Mouse (Mus musculus): Measurements from ENCODE around the gene Troap. TPM values are rescaled to one million over a fixed set of nuclear protein-coding genes. Genes with fewer than 3 reads are reported as not detected.

The Troap gene
- total RNA-seq (2014; fragmentation: Nextera tagmentation) (25.0 and 40.8 TPM in 2 replicates), total RNA-seq (2017) (6.6 and 37.9 TPM in 2 replicates)

- ATAC-seq (replicated peaks; ENCODE audit: low FRiP score, low TSS enrichment, poor library complexity, severe bottlenecking): peak; percentile 36; the same call in 1 of the 2 replicates
Measured at GRCm38 (mm10) chr15:99074019-99074599, at the start of gene Troap. Gene Troap, plus strand, starts transcription at chr15:99074575.

DNA sequence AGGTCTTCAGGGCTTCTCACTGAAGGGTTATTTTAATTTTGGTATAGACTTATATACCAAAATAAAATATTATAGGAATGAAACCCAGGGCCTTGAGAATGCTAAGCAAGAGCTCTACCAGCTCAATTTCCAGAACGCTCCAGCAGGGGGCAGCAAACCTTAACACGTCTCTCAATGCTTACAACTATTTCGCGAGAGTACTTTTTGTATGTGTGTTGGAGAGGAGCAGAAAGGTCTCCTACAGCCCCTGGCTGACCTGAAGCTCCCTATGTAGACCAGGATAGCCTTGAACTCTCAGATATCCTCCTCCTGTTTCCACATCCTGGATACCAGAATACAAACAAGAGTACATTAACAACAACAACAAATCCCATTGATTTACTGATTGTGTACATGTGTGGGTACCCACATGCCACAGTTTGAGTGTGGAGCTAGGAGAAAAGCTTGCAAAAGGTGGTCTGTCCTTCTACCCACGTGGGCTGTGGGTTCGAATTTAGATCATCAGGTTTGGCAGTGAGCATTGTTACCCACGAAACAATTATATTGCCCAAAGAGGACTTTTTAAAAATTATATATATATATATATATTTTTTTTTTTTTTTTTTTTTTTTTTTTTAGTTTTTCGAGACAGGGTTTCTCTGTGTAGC is 49.6 kb upstream of the Troap start:
- peak; percentile 57 for ATAC-seq (replicated peaks; ENCODE audit: low FRiP score, low TSS enrichment, poor library complexity, severe bottlenecking)

DNA sequence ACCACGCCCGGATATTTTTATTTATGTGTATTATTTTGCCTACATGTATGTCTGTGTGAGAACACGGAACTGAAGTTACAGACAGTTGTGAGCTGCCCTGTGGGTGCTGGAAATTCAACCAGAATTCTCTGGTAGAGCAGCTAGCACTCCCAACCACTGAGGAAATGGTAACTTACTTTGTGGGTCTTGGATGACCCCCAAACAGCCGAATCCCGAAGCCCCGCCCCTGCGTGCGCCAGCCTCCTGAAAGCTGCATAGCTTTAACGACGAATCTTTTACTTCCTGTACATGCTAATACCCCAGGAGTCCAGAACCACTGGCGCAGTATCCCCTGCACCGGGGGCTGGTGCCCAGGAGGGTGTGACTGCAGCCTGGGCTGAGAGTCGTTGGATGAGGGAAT is 49.0 kb upstream of the Troap start:
- ATAC-seq (replicated peaks; ENCODE audit: low FRiP score, low TSS enrichment, poor library complexity, severe bottlenecking): no peak

DNA sequence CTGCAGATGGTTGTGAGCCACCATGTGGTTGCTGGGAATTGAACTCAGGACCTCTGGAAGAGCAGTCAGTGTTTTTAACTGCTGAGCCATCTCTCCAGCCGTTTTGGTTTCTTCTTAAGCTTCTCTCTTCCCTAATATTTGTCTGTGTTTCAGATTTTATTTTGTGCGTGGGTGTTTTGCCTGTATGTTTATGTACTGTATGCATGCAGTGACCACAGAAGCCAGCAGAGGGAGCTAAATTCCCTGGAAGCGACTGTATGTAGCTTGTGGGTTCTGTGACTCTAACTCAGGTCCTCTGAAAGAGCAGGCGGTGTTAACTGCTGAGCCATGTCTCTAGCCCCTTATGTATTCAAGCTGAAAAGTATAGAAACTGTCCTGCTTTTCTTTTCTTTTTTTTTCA is 48.1 kb upstream of the Troap start:
- no peak for ATAC-seq (replicated peaks; ENCODE audit: low FRiP score, low TSS enrichment, poor library complexity, severe bottlenecking)

- ATAC-seq (replicated peaks; ENCODE audit: low FRiP score, low TSS enrichment, poor library complexity, severe bottlenecking): no peak
Measured at GRCm38 (mm10) chr15:99027116-99027515, 47.3 kb upstream of the Troap start.

GRCm38 (mm10) chr15:99028874-99029458 is 45.4 kb upstream of the Troap start:
- no peak for ATAC-seq (replicated peaks; ENCODE audit: low FRiP score, low TSS enrichment, poor library complexity, severe bottlenecking)

GRCm38 (mm10) chr15:99029619-99030584 is 44.5 kb upstream of the Troap start, which contains the start of gene Tuba1c:
Gene Tuba1c, plus strand, starts transcription at chr15:99029891.
- peak; percentile 88 for ATAC-seq (replicated peaks; ENCODE audit: low FRiP score, low TSS enrichment, poor library complexity, severe bottlenecking)

GRCm38 (mm10) chr15:99030585-99031387 is 43.6 kb upstream of the Troap start:
- peak; percentile 32 for ATAC-seq (replicated peaks; ENCODE audit: low FRiP score, low TSS enrichment, poor library complexity, severe bottlenecking)

DNA sequence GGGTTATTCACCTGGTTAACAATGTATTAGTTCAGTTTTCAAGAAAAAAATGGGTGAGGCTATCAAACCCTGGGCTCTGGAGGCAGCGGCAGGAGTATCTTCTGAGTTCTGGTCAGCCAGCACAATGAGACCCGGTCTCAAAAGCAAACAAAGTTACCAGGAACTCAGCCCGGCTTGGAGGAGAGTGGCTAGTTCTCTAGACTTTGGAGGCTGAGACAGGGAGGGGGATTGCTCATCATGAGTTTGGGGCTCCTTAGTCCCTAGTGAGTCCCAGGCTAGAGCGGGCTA is 43.0 kb upstream of the Troap start:
- no peak for ATAC-seq (replicated peaks; ENCODE audit: low FRiP score, low TSS enrichment, poor library complexity, severe bottlenecking)

DNA sequence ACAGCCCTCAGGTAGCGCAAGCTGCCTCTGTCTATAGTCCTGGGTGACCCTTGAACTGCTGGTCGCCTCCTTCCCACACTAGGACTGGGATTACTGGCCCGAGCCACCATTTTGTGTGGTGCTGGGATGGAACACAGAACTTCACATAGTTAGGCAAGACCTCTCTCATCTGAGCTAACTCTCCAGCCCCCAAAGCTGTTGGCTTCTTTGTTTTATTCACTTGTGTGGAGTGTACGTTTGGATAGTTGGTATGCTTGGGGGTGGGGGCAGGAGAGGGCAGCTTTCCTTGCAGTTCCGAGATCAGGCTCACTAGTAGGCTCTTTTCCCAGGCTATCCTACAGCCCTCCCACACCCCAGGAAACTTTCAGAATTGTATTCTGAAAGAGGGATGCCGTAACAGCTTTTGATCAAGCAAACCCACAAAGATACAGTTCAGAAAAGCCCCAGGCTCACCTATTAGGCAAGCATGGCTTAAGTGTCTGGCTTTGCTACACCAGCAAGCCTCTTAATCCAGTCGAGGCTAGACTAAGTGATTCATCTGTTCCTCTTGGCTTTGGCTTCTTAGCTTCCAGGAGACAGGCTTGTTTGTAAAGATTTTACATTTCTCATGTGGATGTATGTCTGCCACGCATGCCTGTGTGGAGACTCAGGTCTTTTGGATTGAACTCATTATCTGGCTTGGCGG is 42.2 kb upstream of the Troap start:
- no peak for ATAC-seq (replicated peaks; ENCODE audit: low FRiP score, low TSS enrichment, poor library complexity, severe bottlenecking)

- no peak for ATAC-seq (replicated peaks; ENCODE audit: low FRiP score, low TSS enrichment, poor library complexity, severe bottlenecking)
Measured at GRCm38 (mm10) chr15:99032726-99033250, 41.6 kb upstream of the Troap start.

- no peak for ATAC-seq (replicated peaks; ENCODE audit: low FRiP score, low TSS enrichment, poor library complexity, severe bottlenecking)
Measured at GRCm38 (mm10) chr15:99033498-99034270, 40.7 kb upstream of the Troap start.

- ATAC-seq (replicated peaks; ENCODE audit: low FRiP score, low TSS enrichment, poor library complexity, severe bottlenecking): no peak
Measured at GRCm38 (mm10) chr15:99035431-99035830, 38.9 kb upstream of the Troap start.

DNA sequence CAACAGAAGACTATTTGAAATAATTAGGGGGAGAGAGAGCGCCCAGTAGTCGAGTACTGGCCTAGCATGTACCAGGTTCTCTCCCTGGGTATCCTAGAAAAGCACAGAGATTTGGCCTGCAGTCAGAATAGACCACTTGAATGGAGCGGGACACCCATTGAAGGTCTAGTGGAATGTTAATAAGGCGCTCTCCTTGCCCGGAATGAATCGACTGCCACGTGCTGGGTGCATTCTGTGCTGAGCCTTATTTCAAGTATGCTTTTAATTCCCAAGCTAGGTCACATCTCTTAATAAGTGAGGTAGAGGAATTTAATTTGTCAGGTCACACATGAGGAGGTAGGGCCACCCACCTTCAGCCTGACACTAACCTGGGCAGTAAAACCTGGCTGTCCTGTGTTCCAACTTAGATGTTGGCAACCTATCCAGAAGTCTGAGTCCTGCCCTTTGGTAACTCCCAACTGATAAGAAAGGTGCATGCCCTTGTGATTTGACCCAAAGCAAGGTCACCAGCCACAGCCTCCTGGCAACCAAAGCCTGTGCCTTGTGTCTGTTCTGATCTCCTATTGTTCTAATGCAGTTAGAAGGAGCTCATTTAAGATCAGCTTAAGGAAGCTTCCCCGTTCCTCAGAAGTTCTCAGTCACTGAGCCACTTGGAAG is 38.0 kb upstream of the Troap start:
- no peak for ATAC-seq (replicated peaks; ENCODE audit: low FRiP score, low TSS enrichment, poor library complexity, severe bottlenecking)

DNA sequence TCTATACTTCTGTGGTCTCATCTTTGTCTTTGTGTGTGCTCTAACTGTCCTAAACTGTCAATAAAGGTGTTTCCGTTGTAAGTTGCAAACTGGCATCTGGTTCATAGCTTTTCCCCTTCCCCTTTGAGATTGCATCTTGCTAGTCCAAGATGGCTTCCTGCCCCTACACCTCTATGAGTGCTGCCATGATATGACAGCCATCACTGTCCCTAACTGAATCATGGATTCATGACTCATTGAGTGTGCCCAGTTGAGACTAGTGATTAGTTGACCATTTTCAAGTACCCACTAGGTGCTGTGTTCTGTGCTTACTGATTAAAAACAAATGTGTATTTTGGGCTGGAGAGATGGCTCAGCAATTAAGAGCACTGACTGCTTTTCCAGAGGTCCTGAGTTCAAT is 36.4 kb upstream of the Troap start:
- ATAC-seq (replicated peaks; ENCODE audit: low FRiP score, low TSS enrichment, poor library complexity, severe bottlenecking): no peak

DNA sequence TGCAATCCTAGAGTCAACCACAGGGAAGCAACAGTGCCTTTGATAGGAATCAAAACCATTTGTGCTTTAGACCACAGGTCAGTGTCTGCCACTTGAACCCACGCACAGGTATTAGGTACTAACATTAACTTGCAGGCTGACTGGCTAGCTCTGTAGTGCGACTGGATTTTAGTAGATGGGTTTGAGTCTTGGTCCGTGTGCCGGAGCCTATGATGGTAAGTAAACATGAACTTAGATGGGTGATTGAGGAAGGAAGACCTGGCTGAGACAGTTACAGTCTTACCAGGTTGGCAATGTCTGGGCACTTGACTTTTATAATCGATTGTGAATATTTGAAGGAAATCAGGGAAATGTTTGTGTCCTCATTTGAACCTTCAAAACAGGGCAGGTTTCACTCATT is 35.6 kb upstream of the Troap start:
- ATAC-seq (replicated peaks; ENCODE audit: low FRiP score, low TSS enrichment, poor library complexity, severe bottlenecking): no peak

DNA sequence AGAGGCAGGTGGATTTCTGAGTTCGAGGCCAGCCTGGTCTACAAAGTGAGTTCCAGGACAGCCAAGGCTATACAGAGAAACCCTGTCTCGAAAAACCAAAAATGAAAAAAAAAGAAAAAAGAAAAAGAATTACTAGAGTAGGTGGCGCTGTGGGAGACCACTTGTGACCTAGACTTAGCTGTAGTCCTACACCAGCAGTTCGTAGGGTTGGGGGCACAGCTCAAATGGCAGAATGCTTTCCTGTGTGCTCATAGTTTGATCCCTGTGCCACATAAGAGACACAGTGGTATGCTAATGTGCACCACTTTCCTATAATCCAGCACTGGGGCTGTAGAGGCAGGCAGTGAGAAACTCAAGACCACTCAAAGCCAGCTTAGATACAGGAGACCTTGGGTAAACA is 35.1 kb upstream of the Troap start:
- ATAC-seq (replicated peaks; ENCODE audit: low FRiP score, low TSS enrichment, poor library complexity, severe bottlenecking): no peak

Data from megakaryocyte-erythroid progenitor cell, adult 5-6 weeks (primary cell).